Mouse (Mus musculus) heart, adult 2 months (tissue): Measurements from ENCODE around the gene Mxd3.

ENCODE experiments used
- EP300 ChIP-seq: fragments of 200-500 bp; IDR thresholded peaks from 2 replicates; pipeline ENCODE4 v1.6.1; 2011; ENCODE audit warnings: low read depth, low read length, control low read depth; ENCODE audit not compliant: insufficient read depth
- POLR2A ChIP-seq: fragments of 200-500 bp; IDR thresholded peaks from 2 replicates; pipeline ENCODE4 v1.6.1; 2011; ENCODE audit warnings: mild to moderate bottlenecking, low read depth, low read length, control low read depth; ENCODE audit not compliant: insufficient read depth

DNA sequence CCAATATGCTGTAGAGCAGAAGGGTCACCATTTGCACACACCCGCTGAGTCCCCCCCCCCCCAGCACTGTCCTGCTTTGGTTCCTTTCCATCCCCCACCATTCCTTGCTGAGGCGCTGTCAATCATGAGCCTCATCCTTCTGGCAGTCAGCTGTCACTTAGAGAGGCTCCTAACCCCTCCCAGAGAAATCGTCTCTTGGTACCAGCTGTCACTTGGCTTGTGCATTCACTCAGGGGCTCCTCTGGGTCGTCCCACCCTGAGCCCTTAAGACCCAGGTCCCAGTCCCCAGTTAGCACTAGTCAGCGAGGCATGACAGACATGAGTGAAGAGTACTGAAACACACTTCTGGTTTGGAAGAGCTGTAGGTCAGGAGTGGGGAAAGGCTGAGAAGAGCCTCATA, 42.1 kb upstream of the Mxd3 start:
- TF ChIP-seq POLR2A (no peak), EP300 (no peak)
